8 mouse cellular contexts compared by ENCODE assay signal in genomic region chr5:108366328-108366983, GRCm38 (mm10). TPM values are rescaled to one million over a fixed set of nuclear protein-coding genes. Genes with fewer than 3 reads are reported as not detected.
DNase-seq lines count a peak whose midpoint lies in the region; ATAC-seq and TF ChIP-seq lines count a peak whose summit lies in the region.
"Had no signal": no experiment of that assay in that cellular context is flagged by ENCODE, and none has a peak within 500 bp of the region (broad histone marks: within the 10 kb centered on the region; RNA-seq: fewer than 3 reads in every experiment).

No protein-coding gene starts in this region.

- peak; percentile 32; the same call in 1 of the 2 replicates for ATAC-seq in lung, embryonic 15.5 days (ENCODE audit: borderline replicate concordance, extremely low read depth, low FRiP score, low TSS enrichment)
- peak; percentile 13; the same call in 1 of the 2 replicates for ATAC-seq in hindbrain, embryonic 11.5 days (ENCODE audit: low FRiP score)
- ATAC-seq in liver, embryonic 16.5 days (ENCODE audit: low read depth): 0 out of 2 replicates have a peak, but pooled peaks have one; percentile 9

- no peak overlapping the region for H3K27ac ChIP-seq in lung, embryonic 15.5 days
- no peak overlapping the region for H3K27ac ChIP-seq in embryonic fibroblast, embryonic 13.5 days (ENCODE audit: insufficient read depth, low read length)
- no peak overlapping the region for H3K27ac ChIP-seq in hindbrain, embryonic 11.5 days (ENCODE audit: low read depth, low read length)
- H3K27ac ChIP-seq in liver, embryonic 16.5 days (ENCODE audit: low read length): no peak overlapping the region

- no peak for TF ChIP-seq CTCF in embryonic fibroblast, embryonic 13.5 days (IDR thresholded peaks at IDR 0.05; ENCODE audit: borderline replicate concordance, insufficient read depth, low read length)

- H3K9ac ChIP-seq in lung, embryonic 15.5 days: peak overlapping the region; percentile 22; the same call in 1 of the 2 replicates
- H3K9ac ChIP-seq in hindbrain, embryonic 11.5 days (ENCODE audit: low read depth, low read length): peak overlapping the region; percentile 19; the same call in 1 of the 2 replicates
- H3K9ac ChIP-seq in liver, embryonic 16.5 days (ENCODE audit: low read depth, low read length): no peak overlapping the region

- H3K4me2 ChIP-seq in lung, embryonic 15.5 days: peak overlapping the region; percentile 97
- peak overlapping the region; percentile 94 for H3K4me2 ChIP-seq in hindbrain, embryonic 11.5 days (replicated peaks; ENCODE audit: low read depth, low read length)
- H3K4me2 ChIP-seq in liver, embryonic 16.5 days (ENCODE audit: low read depth, low read length): peak overlapping the region; percentile 65

- H3K4me1 ChIP-seq in lung, embryonic 15.5 days: peaks cover 32% of the 10 kb centered on the region
- H3K4me1 ChIP-seq in embryonic fibroblast, embryonic 13.5 days (ENCODE audit: control insufficient read depth, insufficient read depth, low read length): peaks cover 3% of the 10 kb centered on the region; the same call in 1 of the 2 replicates
- H3K4me1 ChIP-seq in hindbrain, embryonic 11.5 days (replicated peaks; ENCODE audit: control insufficient read depth, insufficient read depth, low read length): peaks cover 18% of the 10 kb centered on the region
- H3K4me1 ChIP-seq in liver, embryonic 16.5 days (ENCODE audit: control insufficient read depth, low read depth, low read length): peaks cover 5% of the 10 kb centered on the region

- WGBS in lung, embryonic 15.5 days: 3% methylated on average over 60 of the region's 60 CpGs
- 3% methylated on average over 52 of the region's 60 CpGs for WGBS in hindbrain, embryonic 11.5 days
- 3% methylated on average over 54 of the region's 60 CpGs for WGBS in liver, embryonic 16.5 days (ENCODE audit: insufficient replicate concordance)

- H3K27me3 ChIP-seq in lung, embryonic 15.5 days: peaks cover 87% of the 10 kb centered on the region
- H3K27me3 ChIP-seq in hindbrain, embryonic 11.5 days (ENCODE audit: control insufficient read depth, insufficient read depth, low read length): peaks cover 71% of the 10 kb centered on the region
- peaks cover 75% of the 10 kb centered on the region for H3K27me3 ChIP-seq in liver, embryonic 16.5 days (ENCODE audit: control insufficient read depth, insufficient read depth, low read depth, low read length)

- peak overlapping the region; percentile 52 for H3K4me3 ChIP-seq in lung, embryonic 15.5 days
- peak overlapping the region; percentile 5; the same call in 1 of the 2 replicates for H3K4me3 ChIP-seq in embryonic fibroblast, embryonic 13.5 days (ENCODE audit: insufficient read depth, low read length)
- peak overlapping the region; percentile 54 for H3K4me3 ChIP-seq in hindbrain, embryonic 11.5 days (ENCODE audit: low read depth, low read length)
- peak overlapping the region; percentile 51 for H3K4me3 ChIP-seq in liver, embryonic 16.5 days (ENCODE audit: low read depth, low read length)

- no peak for DNase-seq in lung, postnatal 25 days (ENCODE audit: low spot score)
- DNase-seq in hindbrain, embryonic 11.5 days (ENCODE audit: low spot score): no peak
- no peak for DNase-seq in natural killer cell, adult 2 months (ENCODE audit: low spot score in 2 of 2)
- DNase-seq in ovary, postnatal 36 days (ENCODE audit: low spot score): no peak

- H3K9me3 ChIP-seq in lung, embryonic 15.5 days: no peaks in the 10 kb centered on the region
- no peaks in the 10 kb centered on the region for H3K9me3 ChIP-seq in hindbrain, embryonic 11.5 days (ENCODE audit: control insufficient read depth, low read length)
- H3K9me3 ChIP-seq in liver, embryonic 16.5 days (replicated peaks; ENCODE audit: control insufficient read depth, low read length): no peaks in the 10 kb centered on the region

- no peaks in the 10 kb centered on the region for H3K36me3 ChIP-seq in lung, embryonic 15.5 days
- H3K36me3 ChIP-seq in hindbrain, embryonic 11.5 days (ENCODE audit: control insufficient read depth, insufficient read depth, low read length): no peaks in the 10 kb centered on the region
- H3K36me3 ChIP-seq in liver, embryonic 16.5 days (ENCODE audit: control insufficient read depth, insufficient read depth): no peaks in the 10 kb centered on the region

- TF ChIP-seq POLR2A in embryonic fibroblast, embryonic 13.5 days (IDR thresholded peaks at IDR 0.05; ENCODE audit: low read depth, low read length): no peak

RNA-seq across cellular contexts. Expression of gene Gm42517, which starts 1.3 kb away (rescaled TPM):
- not detected in 2 replicates for polyA plus RNA-seq in lung, embryonic 15.5 days (2015; fragmentation: Nextera tagmentation; extraction: Ambion mirVana)
- polyA plus RNA-seq in embryonic fibroblast, embryonic 13.5 days (2011; ENCODE audit: insufficient read length, low read depth, missing spikeins): 0.27 and 0.37 TPM in 2 replicates
- 0.13 and 0.15 TPM in 2 replicates for polyA plus RNA-seq in hindbrain, embryonic 11.5 days (2014; fragmentation: Nextera tagmentation; extraction: Ambion mirVana)
- 0.08 TPM in 1 of 2 replicates, not detected in the other for polyA plus RNA-seq in liver, embryonic 16.5 days (2015; fragmentation: Nextera tagmentation; extraction: Ambion mirVana)

RNA-seq across cellular contexts. Expression of gene Pde6b, which starts 21.7 kb away (rescaled TPM):
- 0.32 and 0.39 TPM in 2 replicates for polyA plus RNA-seq in lung, embryonic 15.5 days (2015; fragmentation: Nextera tagmentation; extraction: Ambion mirVana)
- not detected in 2 replicates for polyA plus RNA-seq in embryonic fibroblast, embryonic 13.5 days (2011; ENCODE audit: insufficient read length, low read depth, missing spikeins)
- 0.14 TPM in 1 of 2 replicates, not detected in the other for polyA plus RNA-seq in hindbrain, embryonic 11.5 days (2014; fragmentation: Nextera tagmentation; extraction: Ambion mirVana)
- polyA plus RNA-seq in liver, embryonic 16.5 days (2015; fragmentation: Nextera tagmentation; extraction: Ambion mirVana): 0.16 TPM in 1 of 2 replicates, not detected in the other
- polyA plus RNA-seq: brain, embryonic 14.5 days had no signal

RNA-seq across cellular contexts. Expression of gene Pigg, which starts 54.0 kb away (rescaled TPM):
- polyA plus RNA-seq in lung, embryonic 15.5 days (2015; fragmentation: Nextera tagmentation; extraction: Ambion mirVana): 6.6 and 6.7 TPM in 2 replicates
- 7.9 and 8.0 TPM in 2 replicates for polyA plus RNA-seq in embryonic fibroblast, embryonic 13.5 days (2011; ENCODE audit: insufficient read length, low read depth, missing spikeins)
- polyA plus RNA-seq in hindbrain, embryonic 11.5 days (2014; fragmentation: Nextera tagmentation; extraction: Ambion mirVana): 2.7 and 3.2 TPM in 2 replicates
- polyA plus RNA-seq in liver, embryonic 16.5 days (2015; fragmentation: Nextera tagmentation; extraction: Ambion mirVana): 2.8 and 3.6 TPM in 2 replicates
